ENCODE assay signal across 10 mouse cellular contexts in the genomic region with DNA sequence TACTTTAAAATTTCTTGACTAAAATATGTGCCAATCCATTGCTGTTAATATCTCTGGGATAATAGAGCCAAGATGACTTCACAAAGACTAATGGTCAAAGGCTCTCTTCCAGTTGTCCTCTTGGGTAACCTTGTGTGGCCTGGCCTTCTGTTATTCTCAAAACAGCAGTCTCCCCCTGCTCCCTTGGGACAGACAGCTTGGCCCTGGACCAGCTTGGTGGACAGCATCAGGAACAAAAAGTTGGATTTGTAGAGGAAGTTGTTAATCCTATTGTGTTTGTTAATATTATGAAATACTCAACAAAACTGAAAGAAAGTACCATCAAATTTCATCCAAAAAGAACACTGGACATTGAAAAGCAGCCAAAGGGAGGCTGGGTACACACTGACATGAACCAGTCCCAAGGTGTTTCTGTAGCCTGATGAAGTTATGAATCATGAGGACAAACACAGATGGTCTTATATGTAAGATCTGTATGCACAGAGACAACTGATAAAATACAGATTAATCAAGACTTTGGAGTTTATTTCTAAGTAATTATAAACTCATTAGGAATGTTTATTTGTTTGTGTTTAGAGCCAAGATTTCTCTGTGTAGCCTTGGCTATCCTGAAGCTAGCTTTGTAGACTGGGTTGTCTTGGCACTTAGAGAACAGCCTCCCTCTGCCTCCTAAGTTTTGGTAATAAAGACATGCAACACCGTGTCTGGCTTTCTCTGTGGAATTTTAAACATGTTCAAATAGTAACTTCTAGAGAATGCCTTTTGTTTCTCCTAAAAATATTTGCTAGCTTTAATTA.
A peak's percentile ranks its signal among the peaks of the same experiment; 100 is the strongest.
DNase-seq lines count a peak whose midpoint lies in the region; ATAC-seq lines count a peak whose summit lies in the region.
"Had no signal": no experiment of that assay in that cellular context is flagged by ENCODE, and none has a peak within 500 bp of the region (broad histone marks: within the 10 kb centered on the region; RNA-seq: fewer than 3 reads in every experiment).

No protein-coding gene starts in this region.

- peak; percentile 70 for DNase-seq in Muller cell, postnatal 12 days (ENCODE audit: inconsistent ontology term)
- DNase-seq in adrenal gland, postnatal 10 days, result peak; percentile 73
- DNase-seq in heart, postnatal 14 days, result peak; percentile 81 to 84
- no peak for DNase-seq in spleen, adult 12 weeks (ENCODE audit: low spot score)
- no peak for DNase-seq in right cerebral cortex, postnatal 36 days (ENCODE audit: low spot score in 2 of 2)

- H3K27ac ChIP-seq in lung, embryonic 16.5 days (ENCODE audit: low read length), result no peak overlapping the region
- H3K27ac ChIP-seq in liver, embryonic 12.5 days, result no peak overlapping the region
- H3K27ac ChIP-seq: hindbrain, embryonic 13.5 days; left cerebral cortex, adult 2 months had no signal

- 42% methylated on average over 1 of the region's 1 CpGs for WGBS in lung, embryonic 16.5 days
- WGBS in liver, embryonic 12.5 days (ENCODE audit: insufficient replicate concordance), result 63% methylated on average over 1 of the region's 1 CpGs

- no peak overlapping the region for H3K9ac ChIP-seq in lung, embryonic 16.5 days (ENCODE audit: low read length)
- no peak overlapping the region for H3K9ac ChIP-seq in liver, embryonic 12.5 days
- H3K9ac ChIP-seq: hindbrain, embryonic 13.5 days had no signal

- peak; percentile 97 for ATAC-seq in lung, embryonic 16.5 days (ENCODE audit: low read depth)
- no peak for ATAC-seq in activated CD4-positive, CD25-positive, alpha-beta regulatory T cell, adult 4 months
- no peak for ATAC-seq in liver, embryonic 12.5 days

- H3K4me3 ChIP-seq in lung, embryonic 16.5 days (ENCODE audit: low read length), result no peak overlapping the region
- no peak overlapping the region for H3K4me3 ChIP-seq in liver, embryonic 12.5 days
- H3K4me3 ChIP-seq: hindbrain, embryonic 13.5 days; left cerebral cortex, adult 2 months had no signal

- intact Hi-C loops in heart, postnatal 14 days (cut with DNase I), result no loop called here

- H3K4me1 ChIP-seq in lung, embryonic 16.5 days (replicated peaks; ENCODE audit: control insufficient read depth, insufficient read depth, low read length), result no peaks in the 10 kb centered on the region
- no peaks in the 10 kb centered on the region for H3K4me1 ChIP-seq in liver, embryonic 12.5 days
- H3K4me1 ChIP-seq: hindbrain, embryonic 13.5 days had no signal

- H3K9me3 ChIP-seq in lung, embryonic 16.5 days (ENCODE audit: control insufficient read depth, low read length), result no peaks in the 10 kb centered on the region
- no peaks in the 10 kb centered on the region for H3K9me3 ChIP-seq in liver, embryonic 12.5 days (replicated peaks)
- H3K9me3 ChIP-seq: hindbrain, embryonic 13.5 days had no signal

- no peaks in the 10 kb centered on the region for H3K36me3 ChIP-seq in lung, embryonic 16.5 days (ENCODE audit: control insufficient read depth, insufficient read depth, low read length)
- no peaks in the 10 kb centered on the region for H3K36me3 ChIP-seq in liver, embryonic 12.5 days
- H3K36me3 ChIP-seq: hindbrain, embryonic 13.5 days had no signal

- H3K27me3 ChIP-seq in lung, embryonic 16.5 days (ENCODE audit: control insufficient read depth, insufficient read depth, low read depth, low read length), result no peaks in the 10 kb centered on the region
- no peaks in the 10 kb centered on the region for H3K27me3 ChIP-seq in liver, embryonic 12.5 days (replicated peaks)
- H3K27me3 ChIP-seq: hindbrain, embryonic 13.5 days had no signal

- no peak overlapping the region for H3K4me2 ChIP-seq in lung, embryonic 16.5 days (ENCODE audit: low read depth, low read length)
- H3K4me2 ChIP-seq in liver, embryonic 12.5 days, result no peak overlapping the region
- H3K4me2 ChIP-seq: hindbrain, embryonic 13.5 days had no signal

Comparison
In these comparisons a context has a peak if more than half of its experiments do, and no peak if none do; other contexts are left out.
1. DNase-seq: peak in Muller cell, postnatal 12 days (single experiment), adrenal gland, postnatal 10 days (single experiment) and heart, postnatal 14 days (2 of 2); none in spleen, adult 12 weeks (single experiment) and right cerebral cortex, postnatal 36 days (0 of 2).